Mouse (Mus musculus) hindbrain, embryonic 12.5 days (tissue): ENCODE data around the gene Pola1. TPM values are rescaled to one million over a fixed set of nuclear protein-coding genes. Genes with fewer than 3 reads are reported as not detected.

Experiments
- ATAC-seq: fragments of 200-750 bp; cut with Nextera tagmentation; 2 replicates; pipeline ENCODE4 v1.8.0; 2017; ENCODE audit warnings: moderate TSS enrichment; ENCODE audit not compliant: low FRiP score
- H3K27ac ChIP-seq: fragments of 300-500 bp; sonication (generic); 2 replicates; pipeline ENCODE4 v1.5.1; 2016; ENCODE audit warnings: mild to moderate bottlenecking
- H3K27me3 ChIP-seq: fragments of 300-500 bp; sonication (generic); 2 replicates; pipeline ENCODE4 v1.6.1; 2016; ENCODE audit warnings: mild to moderate bottlenecking
- H3K36me3 ChIP-seq: fragments of 300-500 bp; sonication (generic); 2 replicates; pipeline ENCODE4 v1.6.1; 2016; ENCODE audit warnings: mild to moderate bottlenecking
- H3K4me1 ChIP-seq: fragments of 300-500 bp; sonication (generic); 2 replicates; pipeline ENCODE4 v1.6.1; 2016
- H3K4me2 ChIP-seq: fragments of 300-500 bp; sonication (generic); replicated peaks from 2 replicates; pipeline ENCODE4 v1.6.1; 2016; ENCODE audit warnings: mild to moderate bottlenecking
- H3K4me3 ChIP-seq: fragments of 300-500 bp; sonication (generic); 2 replicates; pipeline ENCODE4 v1.5.1; 2016; ENCODE audit warnings: mild to moderate bottlenecking
- H3K9ac ChIP-seq: fragments of 300-500 bp; sonication (generic); 2 replicates; pipeline ENCODE4 v1.6.1; 2016; ENCODE audit warnings: mild to moderate bottlenecking, moderate library complexity
- H3K9me3 ChIP-seq: fragments of 300-500 bp; sonication (generic); replicated peaks from 2 replicates; pipeline ENCODE4 v1.6.1; 2016; ENCODE audit warnings: mild to moderate bottlenecking
- WGBS: fragments of 180-500 bp; shearing (Covaris S2); methylation state at CpG from one replicate; pipeline ENCODE4 v1.1.7; 2016; 5-methylcytosine and 5-hydroxymethylcytosine counted together
- polyA plus RNA-seq: library from polyadenylated mRNA; unstranded; fragments of >200 nt; fragmentation: Nextera tagmentation; extraction: Ambion mirVana; gene quantifications from 2 replicates; pipeline ENCODE4 v1.2.1, GENCODE M21; 2016

Gene Pola1
- polyA plus RNA-seq, 1 experiment from 2014 or later = 13.3 TPM

DNA sequence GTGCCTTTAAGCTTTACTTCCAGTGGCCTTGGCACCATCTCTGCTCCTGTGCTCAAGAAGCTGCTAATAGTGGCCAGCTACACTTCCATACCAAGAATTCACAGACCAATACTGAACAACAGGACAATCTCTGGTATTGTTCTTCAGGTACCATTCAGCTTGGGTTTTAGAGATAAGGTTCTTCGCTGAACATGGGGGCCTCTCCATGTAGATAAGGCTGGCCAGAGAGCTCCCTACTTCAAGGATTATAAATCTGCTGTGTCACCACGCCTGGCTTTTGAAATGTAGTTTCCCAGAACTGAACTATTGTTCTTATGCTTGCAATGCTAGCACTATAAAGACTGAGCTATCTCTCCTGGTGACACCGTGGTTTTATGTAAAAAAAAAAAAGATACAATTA, 234.9 kb downstream of the Pola1 start:
- no peak overlapping the region for H3K4me3 ChIP-seq
- no peaks in the 10 kb centered on the region for H3K9me3 ChIP-seq
- 82% methylated on average over 3 of the region's 3 CpGs for WGBS
- H3K27ac ChIP-seq = no peak overlapping the region
- no peak overlapping the region for H3K9ac ChIP-seq
- no peaks in the 10 kb centered on the region for H3K27me3 ChIP-seq
- no peak for ATAC-seq
- no peaks in the 10 kb centered on the region for H3K4me1 ChIP-seq
- H3K36me3 ChIP-seq = no peaks in the 10 kb centered on the region
- H3K4me2 ChIP-seq = no peak overlapping the region

DNA sequence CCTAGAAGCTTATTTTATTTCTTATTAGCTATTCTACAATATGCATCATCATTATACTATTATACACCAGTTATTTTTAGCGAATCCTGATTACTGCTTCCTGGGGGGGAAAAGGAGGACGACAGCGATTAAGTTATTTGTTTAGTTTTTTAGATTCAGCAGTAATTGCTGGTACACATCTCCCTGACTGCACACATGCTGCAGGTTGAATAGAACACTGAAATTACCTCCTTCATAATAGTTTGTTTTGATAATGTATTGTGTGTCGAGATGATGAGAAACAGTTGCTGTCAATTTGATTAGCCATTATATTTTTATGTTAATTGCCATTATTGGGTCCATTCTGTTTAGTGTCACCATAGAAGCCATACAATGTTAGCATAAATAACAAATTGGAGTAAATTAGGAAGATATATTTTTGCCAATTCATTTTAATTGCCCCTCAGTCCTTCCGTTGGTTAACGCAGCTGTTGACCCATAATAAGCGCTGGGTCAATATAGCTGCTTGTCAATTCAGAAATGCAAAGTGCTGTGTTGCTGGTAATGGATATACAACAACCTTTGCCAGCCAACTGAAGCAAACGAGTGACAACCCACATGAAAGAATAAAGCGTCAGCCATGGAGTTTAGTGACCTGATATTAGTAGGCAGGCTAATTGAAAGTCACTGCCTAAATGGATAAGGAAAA, 254.5 kb downstream of the Pola1 start:
- Histone ChIP-seq H3K4me3 (no peak overlapping the region), H3K27ac (no peak overlapping the region), H3K4me2 (no peak overlapping the region), H3K4me1 (no peaks in the 10 kb centered on the region), H3K27me3 (no peaks in the 10 kb centered on the region), H3K9ac (no peak overlapping the region), H3K36me3 (no peaks in the 10 kb centered on the region), H3K9me3 (no peaks in the 10 kb centered on the region)
- WGBS = 81% methylated on average over 9 of the region's 9 CpGs
- ATAC-seq = no peak

DNA sequence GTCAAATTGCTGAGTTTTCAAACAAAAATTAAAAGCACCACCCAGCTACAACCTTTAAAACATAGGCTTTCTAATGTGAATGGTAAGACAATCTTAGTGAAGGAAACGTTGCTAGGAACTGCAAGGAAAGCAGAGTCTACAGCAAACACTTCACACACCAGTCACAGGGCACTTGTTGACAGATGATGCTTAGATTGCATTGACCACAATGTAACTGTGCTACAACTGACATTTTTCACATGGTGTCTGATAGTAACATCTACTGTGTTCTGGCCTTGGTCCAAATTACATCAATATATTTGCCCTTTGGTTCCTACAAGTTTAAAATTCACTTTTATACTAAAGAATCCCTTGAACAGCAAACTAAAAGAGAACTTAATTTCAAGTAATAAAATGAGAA, 258.5 kb downstream of the Pola1 start:
- ATAC-seq = no peak
- 58% methylated on average over 1 of the region's 1 CpGs for WGBS
- Histone ChIP-seq H3K9me3 (no peaks in the 10 kb centered on the region), H3K27ac (no peak overlapping the region), H3K36me3 (no peaks in the 10 kb centered on the region), H3K4me2 (no peak overlapping the region), H3K9ac (no peak overlapping the region), H3K4me3 (no peak overlapping the region), H3K4me1 (no peaks in the 10 kb centered on the region), H3K27me3 (no peaks in the 10 kb centered on the region)

DNA sequence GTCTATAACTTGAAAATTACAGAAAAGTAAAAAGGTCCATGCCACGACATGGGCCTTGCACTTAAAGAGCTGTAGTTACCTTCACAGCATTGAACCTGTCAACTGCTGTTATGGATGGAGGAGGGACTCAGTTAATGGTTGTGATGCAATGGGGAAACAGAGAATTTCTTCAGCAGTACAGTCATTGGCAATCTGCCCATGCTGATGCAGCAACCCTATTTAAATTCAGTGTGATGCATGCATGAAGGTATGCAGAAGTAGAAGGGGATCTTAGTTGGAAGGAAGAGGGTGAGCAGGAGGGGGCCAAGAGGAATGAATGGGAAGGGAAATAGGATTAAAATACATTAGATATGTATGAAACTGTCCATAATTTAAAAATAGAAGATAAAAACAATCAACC, 262.2 kb downstream of the Pola1 start:
- Histone ChIP-seq H3K27me3 (no peaks in the 10 kb centered on the region), H3K9ac (no peak overlapping the region), H3K27ac (no peak overlapping the region), H3K4me2 (no peak overlapping the region), H3K36me3 (no peaks in the 10 kb centered on the region), H3K9me3 (no peaks in the 10 kb centered on the region), H3K4me1 (no peaks in the 10 kb centered on the region), H3K4me3 (no peak overlapping the region)
- no peak for ATAC-seq
- WGBS = 84% methylated on average over 1 of the region's 1 CpGs

DNA sequence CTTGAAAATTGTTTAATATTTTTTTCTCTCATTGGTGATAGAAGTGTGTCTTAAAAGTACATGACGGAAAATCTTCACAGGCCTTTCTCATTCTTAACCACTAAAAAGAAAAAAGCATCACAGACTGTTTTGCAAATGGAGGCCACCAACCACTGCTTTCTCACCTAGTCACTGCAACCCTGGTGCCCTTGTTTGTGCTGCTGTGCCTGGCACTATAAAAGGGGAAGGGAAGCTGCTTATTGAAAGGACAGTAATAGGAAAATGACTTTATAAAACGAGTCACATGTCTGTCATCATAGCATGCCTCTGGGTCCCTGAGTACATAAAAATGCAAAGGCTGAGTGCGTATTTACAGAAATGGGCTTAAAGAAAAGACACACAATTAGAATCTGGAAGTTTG, 263.7 kb downstream of the Pola1 start:
- Histone ChIP-seq H3K4me2 (no peak overlapping the region), H3K27me3 (no peaks in the 10 kb centered on the region), H3K27ac (no peak overlapping the region), H3K9me3 (no peaks in the 10 kb centered on the region), H3K36me3 (no peaks in the 10 kb centered on the region), H3K4me3 (no peak overlapping the region), H3K9ac (no peak overlapping the region), H3K4me1 (no peaks in the 10 kb centered on the region)
- WGBS = 87% methylated on average over 3 of the region's 3 CpGs
- ATAC-seq = no peak

DNA sequence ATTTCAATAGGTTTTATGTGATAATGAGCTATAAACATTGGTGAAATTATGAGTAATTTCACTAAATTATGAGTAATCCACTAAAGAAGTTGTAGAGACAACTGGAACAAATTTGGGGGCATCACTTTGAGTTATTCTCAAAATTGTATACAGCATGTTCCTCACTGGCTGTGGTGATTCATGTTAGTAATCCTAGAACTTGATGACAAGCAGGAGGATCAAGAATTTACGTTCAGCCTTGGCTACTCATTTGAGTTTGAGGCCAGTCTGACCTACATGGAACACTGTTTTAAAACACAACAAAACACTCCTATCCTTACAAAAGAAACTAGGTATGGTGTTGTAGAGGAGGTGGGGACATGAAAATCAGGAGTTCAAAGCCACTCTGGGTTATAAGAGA, 310.6 kb downstream of the Pola1 start:
- H3K27me3 ChIP-seq = no peaks in the 10 kb centered on the region
- H3K36me3 ChIP-seq = no peaks in the 10 kb centered on the region
- no peak for ATAC-seq
- 77% methylated on average over 1 of the region's 1 CpGs for WGBS
- H3K4me2 ChIP-seq = no peak overlapping the region
- H3K4me1 ChIP-seq = no peaks in the 10 kb centered on the region
- H3K9ac ChIP-seq = no peak overlapping the region
- no peaks in the 10 kb centered on the region for H3K9me3 ChIP-seq
- H3K27ac ChIP-seq = no peak overlapping the region
- H3K4me3 ChIP-seq = no peak overlapping the region

DNA sequence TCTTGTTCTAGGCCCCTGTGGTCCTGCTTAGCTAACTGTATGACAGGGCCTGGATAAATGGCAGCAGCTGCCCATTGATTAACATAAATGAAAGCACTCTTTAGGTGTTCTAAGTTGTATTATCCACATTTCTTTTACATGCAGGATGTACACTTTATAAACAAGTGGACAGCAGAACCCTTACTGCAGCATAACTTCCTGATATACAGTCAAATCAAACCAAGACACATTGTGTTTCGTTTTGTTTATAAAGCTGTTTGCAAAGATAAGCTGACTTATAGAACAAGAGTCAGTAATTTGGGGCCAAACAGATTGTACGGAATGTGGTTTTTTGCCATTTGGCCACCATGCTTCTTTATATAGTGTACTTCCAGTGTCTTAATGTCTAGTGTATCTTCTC, 312.0 kb downstream of the Pola1 start:
- WGBS = 93% methylated on average over 2 of the region's 2 CpGs
- Histone ChIP-seq H3K27me3 (no peaks in the 10 kb centered on the region), H3K4me2 (no peak overlapping the region), H3K9ac (no peak overlapping the region), H3K27ac (no peak overlapping the region), H3K36me3 (no peaks in the 10 kb centered on the region), H3K4me1 (no peaks in the 10 kb centered on the region), H3K4me3 (no peak overlapping the region), H3K9me3 (no peaks in the 10 kb centered on the region)
- ATAC-seq = no peak

DNA sequence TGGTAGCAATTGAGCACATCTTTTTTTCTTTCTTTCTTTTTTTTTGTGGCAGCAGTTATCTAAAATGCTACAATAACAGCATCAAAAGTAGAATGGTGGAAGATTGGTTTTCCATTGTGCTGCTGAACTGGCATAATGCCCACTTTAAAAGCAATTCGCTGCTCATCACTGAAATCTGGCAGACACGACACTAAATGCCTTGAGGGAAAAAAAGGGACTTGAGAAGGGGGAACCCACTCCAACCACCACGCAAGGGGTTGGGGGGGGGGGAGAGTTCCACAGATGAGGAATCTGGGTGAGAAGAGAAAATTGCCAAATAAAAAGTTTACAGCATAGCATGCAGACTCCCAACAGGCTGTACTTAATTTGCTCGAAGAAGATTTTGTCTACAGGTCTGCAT, 314.4 kb downstream of the Pola1 start:
- no peak overlapping the region for H3K27ac ChIP-seq
- H3K4me1 ChIP-seq = no peaks in the 10 kb centered on the region
- H3K9ac ChIP-seq = no peak overlapping the region
- no peaks in the 10 kb centered on the region for H3K9me3 ChIP-seq
- H3K4me3 ChIP-seq = no peak overlapping the region
- WGBS = 63% methylated on average over 4 of the region's 4 CpGs
- no peak for ATAC-seq
- H3K27me3 ChIP-seq = no peaks in the 10 kb centered on the region
- no peaks in the 10 kb centered on the region for H3K36me3 ChIP-seq
- H3K4me2 ChIP-seq = no peak overlapping the region

DNA sequence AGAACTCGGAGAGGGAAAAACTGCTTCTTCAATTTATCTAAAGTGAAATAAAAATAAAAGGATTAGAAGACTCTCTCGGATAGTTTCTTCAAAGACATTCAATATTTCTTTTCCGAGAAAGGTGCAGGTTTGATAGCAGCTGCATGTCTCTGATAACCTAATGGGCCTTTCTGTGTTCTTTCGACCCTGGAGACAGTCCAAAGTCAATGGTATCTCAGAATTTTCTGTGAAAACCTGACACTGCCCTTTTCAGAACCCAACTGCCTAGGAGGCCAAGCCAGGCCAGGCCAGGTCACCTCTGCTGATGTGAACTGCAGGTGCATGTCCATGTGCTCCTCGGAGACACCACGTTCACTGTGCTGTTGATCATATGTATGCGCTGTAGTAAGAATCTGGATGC, 326.2 kb downstream of the Pola1 start:
- Histone ChIP-seq H3K4me3 (no peak overlapping the region), H3K27me3 (peaks cover 35% of the 10 kb centered on the region), H3K36me3 (no peaks in the 10 kb centered on the region), H3K9ac (no peak overlapping the region), H3K9me3 (no peaks in the 10 kb centered on the region), H3K4me2 (no peak overlapping the region), H3K27ac (no peak overlapping the region), H3K4me1 (no peaks in the 10 kb centered on the region)
- ATAC-seq = no peak
- WGBS = 91% methylated on average over 7 of the region's 7 CpGs

DNA sequence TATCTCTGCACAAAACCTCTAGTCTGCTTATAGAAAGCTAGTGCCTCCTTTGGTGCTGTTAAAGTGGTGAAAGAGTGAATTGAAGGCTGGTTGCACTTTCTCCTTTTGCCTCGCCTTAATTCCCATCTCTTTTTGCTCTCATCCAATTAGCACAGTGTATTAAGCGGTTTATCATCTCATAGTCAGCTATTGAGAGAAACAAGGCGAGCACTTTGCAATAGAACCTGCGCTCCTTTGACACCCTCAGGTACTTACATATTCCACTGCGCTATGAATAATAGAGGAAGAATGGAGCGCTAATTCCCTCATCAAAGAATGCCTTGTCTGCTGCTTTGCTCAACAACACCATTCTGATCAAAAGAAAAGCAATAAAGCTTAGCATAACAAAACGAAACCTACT, 330.2 kb downstream of the Pola1 start:
- 15% methylated on average over 7 of the region's 7 CpGs for WGBS
- Histone ChIP-seq H3K4me3 (no peak overlapping the region), H3K9me3 (no peaks in the 10 kb centered on the region), H3K9ac (no peak overlapping the region), H3K27ac (no peak overlapping the region), H3K4me1 (peaks cover 5% of the 10 kb centered on the region; the same call in 1 of the 2 replicates), H3K4me2 (no peak overlapping the region), H3K27me3 (peaks cover 64% of the 10 kb centered on the region), H3K36me3 (no peaks in the 10 kb centered on the region)
- ATAC-seq = no peak

DNA sequence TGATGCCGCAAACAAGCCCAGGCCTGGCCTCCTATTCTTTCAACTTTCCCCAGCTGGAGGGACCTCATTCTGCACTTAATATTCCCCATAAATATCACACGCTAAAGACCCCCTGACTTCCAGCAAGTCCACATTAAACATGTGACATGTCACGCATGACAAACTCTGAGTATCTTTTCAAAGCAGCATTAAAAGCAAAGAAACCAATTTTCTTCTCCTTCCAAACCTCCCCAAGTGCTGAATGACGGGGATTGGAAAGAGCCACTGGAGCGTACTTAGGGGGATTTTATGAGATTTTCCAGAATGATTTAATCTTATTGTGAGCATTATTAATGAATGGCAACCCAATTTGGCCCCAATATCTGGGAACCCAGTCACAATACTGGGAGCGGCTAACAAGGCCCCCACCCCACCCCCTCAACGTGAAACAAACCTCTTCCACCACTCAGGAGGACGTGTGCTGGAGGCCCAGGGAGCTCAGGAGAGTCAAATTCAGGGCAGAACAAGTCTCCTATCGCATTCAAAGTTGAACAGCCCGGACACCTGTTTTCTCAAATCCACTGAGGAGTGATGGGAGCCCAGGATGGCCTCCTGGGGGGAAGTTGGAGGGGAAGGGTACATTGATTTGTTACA, 331.7 kb downstream of the Pola1 start:
- Histone ChIP-seq H3K27me3 (peaks cover 78% of the 10 kb centered on the region), H3K27ac (no peak overlapping the region), H3K9ac (no peak overlapping the region), H3K4me3 (no peak overlapping the region), H3K4me2 (no peak overlapping the region), H3K4me1 (peaks cover 5% of the 10 kb centered on the region; the same call in 1 of the 2 replicates), H3K36me3 (no peaks in the 10 kb centered on the region), H3K9me3 (no peaks in the 10 kb centered on the region)
- no peak for ATAC-seq
- 19% methylated on average over 10 of the region's 10 CpGs for WGBS

DNA sequence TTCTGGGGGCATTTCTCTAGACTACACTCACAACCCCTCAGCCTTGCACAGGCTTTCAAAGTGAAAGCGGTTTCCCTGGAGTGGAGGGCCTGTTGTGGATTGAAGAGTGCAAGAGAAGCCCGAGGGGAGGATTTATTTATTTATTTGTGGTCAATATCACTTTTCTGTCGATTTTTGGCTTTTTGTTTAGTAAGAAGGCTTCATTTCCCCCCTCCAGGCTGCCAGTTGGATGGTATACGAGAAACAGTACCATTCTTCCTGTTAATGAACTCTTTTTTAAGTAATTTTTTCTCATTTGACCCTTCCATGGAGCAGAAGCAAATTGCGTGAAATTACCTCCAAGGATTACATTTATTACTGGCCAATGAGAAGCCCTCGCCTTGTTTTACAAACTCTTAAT, 332.2 kb downstream of the Pola1 start:
- no peak overlapping the region for H3K4me3 ChIP-seq
- ATAC-seq = no peak
- peaks cover 83% of the 10 kb centered on the region for H3K27me3 ChIP-seq
- H3K9ac ChIP-seq = no peak overlapping the region
- no peak overlapping the region for H3K4me2 ChIP-seq
- 21% methylated on average over 6 of the region's 6 CpGs for WGBS
- no peaks in the 10 kb centered on the region for H3K9me3 ChIP-seq
- H3K36me3 ChIP-seq = no peaks in the 10 kb centered on the region
- peaks cover 5% of the 10 kb centered on the region; the same call in 1 of the 2 replicates for H3K4me1 ChIP-seq
- no peak overlapping the region for H3K27ac ChIP-seq

DNA sequence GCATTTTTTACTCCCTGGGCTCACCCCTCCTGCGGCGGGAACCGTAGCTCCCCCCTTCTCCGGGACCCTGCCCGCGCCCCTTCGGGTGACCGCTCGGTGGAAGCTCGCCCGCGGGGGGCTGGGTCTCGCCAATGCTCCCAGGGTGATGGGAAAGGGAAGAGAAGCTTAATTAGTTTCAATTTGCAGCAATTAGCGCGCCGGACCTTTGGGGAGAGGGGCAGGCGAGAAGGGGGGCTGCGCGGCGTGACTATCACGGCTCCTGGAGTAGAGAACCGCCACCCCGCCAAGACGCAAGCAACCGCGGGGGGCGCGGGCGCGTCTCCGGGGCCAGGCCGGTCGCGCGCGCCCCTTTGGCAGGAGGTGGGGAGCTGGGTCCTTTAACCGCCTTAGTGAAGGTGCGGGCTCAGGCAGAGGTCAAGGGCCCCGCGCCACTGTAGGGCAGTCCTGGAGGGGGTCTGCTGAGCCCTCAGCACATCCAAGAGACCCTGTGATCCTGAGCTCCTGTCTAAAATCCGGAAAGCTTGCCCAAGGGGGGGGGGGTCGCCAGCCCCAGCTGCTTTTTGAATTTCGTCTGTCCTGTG, 332.8 kb downstream of the Pola1 start:
- peak overlapping the region; percentile 12 for H3K4me3 ChIP-seq
- peaks cover 5% of the 10 kb centered on the region; the same call in 1 of the 2 replicates for H3K4me1 ChIP-seq
- H3K27ac ChIP-seq = no peak overlapping the region
- peaks cover 89% of the 10 kb centered on the region for H3K27me3 ChIP-seq
- 15% methylated on average over 43 of the region's 43 CpGs for WGBS
- no peaks in the 10 kb centered on the region for H3K36me3 ChIP-seq
- 0 out of 2 replicates have a peak, but pooled peaks have one; percentile 27 for ATAC-seq
- H3K4me2 ChIP-seq = peak overlapping the region; percentile 29
- H3K9me3 ChIP-seq = no peaks in the 10 kb centered on the region
- H3K9ac ChIP-seq = no peak overlapping the region
